9 mouse cellular contexts compared by ENCODE assay signal in the genomic region with DNA sequence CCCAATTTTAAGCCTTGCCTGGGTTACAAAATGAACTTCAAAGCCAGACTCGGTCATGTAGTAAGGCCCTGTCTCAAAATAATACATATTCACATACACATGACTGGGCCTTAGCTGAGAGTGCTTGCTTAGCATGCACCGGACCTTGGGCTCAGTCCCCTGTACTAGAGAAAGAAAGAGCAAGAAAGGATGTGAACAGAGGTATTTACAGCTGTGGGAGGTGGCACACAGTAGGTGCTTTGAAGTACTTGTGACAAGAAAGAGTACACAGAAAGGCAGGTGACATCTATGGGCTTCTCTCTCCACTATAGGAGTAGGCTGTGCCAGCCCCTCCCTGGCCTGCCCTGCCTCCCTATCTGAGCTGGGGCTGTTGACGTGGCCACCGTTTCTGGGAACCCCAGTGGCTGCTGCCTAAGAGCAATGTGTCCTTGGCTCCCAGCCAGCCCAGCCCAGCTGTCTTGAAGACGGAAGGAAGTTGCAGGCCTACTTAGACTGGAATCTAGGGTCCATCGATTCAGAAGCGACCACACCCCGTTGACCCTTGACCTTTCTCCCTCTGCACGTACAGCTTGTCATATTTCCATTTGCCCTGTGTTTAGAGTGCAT. TPM values are rescaled to one million over a fixed set of nuclear protein-coding genes. Genes with fewer than 3 reads are reported as not detected.
DNase-seq lines count a peak whose midpoint lies in the region; ATAC-seq lines count a peak whose summit lies in the region.
"Had no signal": no experiment of that assay in that cellular context is flagged by ENCODE, and none has a peak within 500 bp of the region (broad histone marks: within the 10 kb centered on the region; RNA-seq: fewer than 3 reads in every experiment).

No protein-coding gene starts in this region.

- 26% methylated on average over 9 of the region's 9 CpGs for WGBS in lung, embryonic 16.5 days
- 59% methylated on average over 9 of the region's 9 CpGs for WGBS in hindbrain, embryonic 12.5 days

- no peak overlapping the region for H3K9ac ChIP-seq in lung, embryonic 16.5 days (ENCODE audit: low read length)
- H3K9ac ChIP-seq in hindbrain, embryonic 12.5 days, result no peak overlapping the region
- H3K9ac ChIP-seq: embryonic facial prominence, embryonic 12.5 days had no signal

- H3K27me3 ChIP-seq in lung, embryonic 16.5 days (ENCODE audit: control insufficient read depth, insufficient read depth, low read depth, low read length), result no peaks in the 10 kb centered on the region
- no peaks in the 10 kb centered on the region for H3K27me3 ChIP-seq in hindbrain, embryonic 12.5 days
- H3K27me3 ChIP-seq: embryonic facial prominence, embryonic 12.5 days had no signal

- H3K4me3 ChIP-seq in lung, embryonic 16.5 days (ENCODE audit: low read length), result no peak overlapping the region
- no peak overlapping the region for H3K4me3 ChIP-seq in hindbrain, embryonic 12.5 days
- H3K4me3 ChIP-seq: embryonic facial prominence, embryonic 12.5 days had no signal

- peak; percentile 51 to 62 for DNase-seq in cerebellum, postnatal 14 days
- no peak for DNase-seq in cerebellum, adult 9-10 months
- peak; percentile 90 for DNase-seq in gastrocnemius, adult 18-20 months (ENCODE audit: low spot score)
- peak; percentile 70 to 84 for DNase-seq in kidney, adult 8-10 months
- peak; percentile 37 for DNase-seq in spleen, adult 12 weeks (ENCODE audit: low spot score)

- 0 out of 2 replicates have a peak overlapping the region, but pooled peaks have one; percentile 19 for H3K27ac ChIP-seq in lung, embryonic 16.5 days (ENCODE audit: low read length)
- no peak overlapping the region for H3K27ac ChIP-seq in hindbrain, embryonic 12.5 days
- H3K27ac ChIP-seq: embryonic facial prominence, embryonic 12.5 days had no signal

- peak; percentile 86 for ATAC-seq in CD4-positive, CD25-positive, alpha-beta regulatory T cell, adult 4 months
- ATAC-seq in lung, embryonic 16.5 days (ENCODE audit: low read depth), result peak; percentile 83
- no peak for ATAC-seq in hindbrain, embryonic 12.5 days (ENCODE audit: low FRiP score)

- no peaks in the 10 kb centered on the region for H3K36me3 ChIP-seq in lung, embryonic 16.5 days (ENCODE audit: control insufficient read depth, insufficient read depth, low read length)
- no peaks in the 10 kb centered on the region for H3K36me3 ChIP-seq in hindbrain, embryonic 12.5 days
- H3K36me3 ChIP-seq: embryonic facial prominence, embryonic 12.5 days had no signal

- no peak overlapping the region for H3K4me2 ChIP-seq in lung, embryonic 16.5 days (ENCODE audit: low read depth, low read length)
- no peak overlapping the region for H3K4me2 ChIP-seq in hindbrain, embryonic 12.5 days (replicated peaks)
- H3K4me2 ChIP-seq: embryonic facial prominence, embryonic 12.5 days had no signal

- H3K4me1 ChIP-seq in lung, embryonic 16.5 days (replicated peaks; ENCODE audit: control insufficient read depth, insufficient read depth, low read length), result peaks cover 32% of the 10 kb centered on the region
- peaks cover 4% of the 10 kb centered on the region; the same call in 1 of the 2 replicates for H3K4me1 ChIP-seq in hindbrain, embryonic 12.5 days

- H3K9me3 ChIP-seq in lung, embryonic 16.5 days (ENCODE audit: control insufficient read depth, low read length), result no peaks in the 10 kb centered on the region
- no peaks in the 10 kb centered on the region for H3K9me3 ChIP-seq in hindbrain, embryonic 12.5 days (replicated peaks)
- H3K9me3 ChIP-seq: embryonic facial prominence, embryonic 12.5 days had no signal

RNA-seq across cellular contexts. Expression of a gene that starts 9.3 kb away (rescaled TPM):
- 100 to 1,000 TPM; 102 to 165 TPM for polyA plus RNA-seq in CD4-positive, CD25-positive, alpha-beta regulatory T cell, adult 4 months (2017; shearing (Covaris generic))
- total RNA-seq in gastrocnemius, adult 18-20 months (2021), result 1 to 10 TPM; 4.7 to 5.2 TPM
- 18.8 and 19.5 TPM in 2 replicates for polyA plus RNA-seq in lung, embryonic 16.5 days (2015; fragmentation: Nextera tagmentation; extraction: Ambion mirVana)
- 5.4 and 7.3 TPM in 2 replicates for polyA plus RNA-seq in hindbrain, embryonic 12.5 days (2016; fragmentation: Nextera tagmentation; extraction: Ambion mirVana)

RNA-seq across cellular contexts. Expression of a gene that starts 42.0 kb away (rescaled TPM):
- 100 to 1,000 TPM in 1 of 2 experiments, 10 to 100 TPM in 1; 99.5 to 157 TPM for polyA plus RNA-seq in CD4-positive, CD25-positive, alpha-beta regulatory T cell, adult 4 months (2017; shearing (Covaris generic))
- total RNA-seq in gastrocnemius, adult 18-20 months (2021), result under 1 TPM in 1 of 2 experiments, not detected in 1; 0.09 TPM
- polyA plus RNA-seq in lung, embryonic 16.5 days (2015; fragmentation: Nextera tagmentation; extraction: Ambion mirVana), result 0.40 and 0.83 TPM in 2 replicates
- 0.30 and 0.57 TPM in 2 replicates for polyA plus RNA-seq in hindbrain, embryonic 12.5 days (2016; fragmentation: Nextera tagmentation; extraction: Ambion mirVana)

Comparison
In these comparisons a context has a peak if more than half of its experiments do, and no peak if none do; other contexts are left out.
1. RNA of a gene that starts 42.0 kb away (polyA plus RNA-seq): 99.5 to 157 TPM in CD4-positive, CD25-positive, alpha-beta regulatory T cell, adult 4 months; 0.30 to 0.57 TPM in hindbrain, embryonic 12.5 days and 0.40 to 0.83 TPM in lung, embryonic 16.5 days; every median in the first group is over 10 times any median in the second.